Mouse (Mus musculus): Measurements from ENCODE around the gene Foxb1. TPM values are rescaled to one million over a fixed set of nuclear protein-coding genes. Genes with fewer than 3 reads are reported as not detected.

Gene Foxb1
- not detected in 2 replicates for polyA plus RNA-seq (2014; fragmentation: Nextera tagmentation; extraction: Ambion mirVana)

DNA sequence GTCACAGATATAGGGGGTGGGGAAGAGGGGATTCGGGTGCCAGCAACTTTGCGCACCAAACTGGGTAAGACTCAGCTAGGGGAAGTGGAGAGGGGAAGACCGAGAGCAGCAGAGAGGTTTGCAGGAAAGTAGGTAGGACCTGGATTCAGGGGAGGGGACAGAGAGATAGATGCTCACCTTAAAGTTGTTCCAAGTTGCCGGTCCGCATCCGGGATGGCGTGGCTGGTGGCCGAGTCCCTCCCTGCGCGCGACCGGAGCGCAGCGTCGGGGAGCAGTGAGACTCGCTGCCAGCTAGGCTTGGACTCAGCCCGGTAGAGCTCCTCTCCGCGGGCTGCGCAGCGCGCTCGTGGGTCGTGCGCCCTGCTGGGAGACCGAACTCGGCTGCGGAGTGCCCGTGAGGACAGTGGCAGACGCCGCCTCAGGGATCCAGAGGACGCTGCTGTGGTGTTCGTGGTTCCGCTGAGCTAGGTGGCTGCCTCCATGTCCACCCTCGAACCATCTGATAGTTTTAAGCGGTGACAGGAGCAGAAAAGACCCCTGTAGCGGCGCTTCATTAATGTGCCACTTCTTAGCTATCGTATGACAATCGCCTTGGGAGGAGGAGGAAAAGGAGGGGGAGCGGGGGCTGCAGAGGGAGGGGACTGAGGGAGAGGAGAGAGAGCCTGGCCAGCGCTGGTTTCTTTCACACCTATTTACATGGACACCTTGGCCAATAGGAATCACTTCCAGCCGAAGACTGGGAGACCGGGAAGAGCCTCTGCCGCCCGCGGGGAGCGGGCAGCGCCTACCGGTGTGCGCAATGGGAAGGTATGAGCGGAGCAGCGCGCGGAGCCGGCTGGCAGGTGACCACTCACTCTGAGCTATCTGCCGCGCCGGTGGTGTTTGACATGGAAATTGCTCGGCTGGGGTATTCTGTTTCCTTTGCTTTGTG, at the start of gene Foxb1:
Gene Foxb1 (minus strand): TSS at position 570 of the 931 bp plus-strand sequence.
- WGBS, result under 1% methylated on average over 45 of the region's 60 CpGs
- peak within 1 kb of the TSS; percentile 20; the same call in 1 of the 2 replicates for H3K4me2 ChIP-seq (ENCODE audit: low read depth, low read length)
- H3K27me3 ChIP-seq (replicated peaks; ENCODE audit: control insufficient read depth, insufficient read depth, low read length), result peaks cover 100% of the 10 kb centered on the region
- peak within 1 kb of the TSS; percentile 10 for H3K4me3 ChIP-seq (ENCODE audit: low read depth, low read length)
- H3K27ac ChIP-seq (replicated peaks; ENCODE audit: low read depth, low read length), result no peak within 1 kb of the TSS
- H3K9ac ChIP-seq (ENCODE audit: low read depth, low read length), result no peak within 1 kb of the TSS
- H3K9me3 ChIP-seq (ENCODE audit: control insufficient read depth, low read length), result no peaks in the 10 kb centered on the region
- no peak for ATAC-seq (ENCODE audit: low read depth)
- no peaks in the 10 kb centered on the region for H3K4me1 ChIP-seq (ENCODE audit: control insufficient read depth, insufficient read depth, low read length)
- no peaks in the 10 kb centered on the region for H3K36me3 ChIP-seq (ENCODE audit: control insufficient read depth, insufficient read depth, low read length)
- no peak for DNase-seq (ENCODE audit: low spot score)

DNA sequence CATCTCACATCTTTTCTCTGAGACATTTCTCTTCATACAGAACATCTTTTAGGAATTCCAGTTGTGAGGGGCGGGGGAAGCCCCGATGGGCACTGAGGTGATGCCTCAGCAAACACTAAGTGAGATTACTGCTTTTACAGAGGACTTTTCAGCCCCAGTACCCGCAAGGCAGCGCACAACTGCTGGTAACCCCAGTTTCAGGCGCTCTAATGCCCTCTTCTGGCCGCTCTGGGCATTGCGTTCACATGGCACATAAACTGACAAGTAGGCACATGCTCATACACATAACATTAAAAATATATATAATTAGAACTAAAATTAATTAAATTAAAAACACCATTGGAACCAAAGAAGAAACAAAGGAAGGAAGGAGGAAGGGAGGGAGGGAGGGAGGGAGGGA, 29.8 kb upstream of the Foxb1 start:
- WGBS, result 57% methylated on average over 7 of the region's 7 CpGs
- Histone ChIP-seq H3K4me2 (ENCODE audit: low read depth, low read length) (no peak overlapping the region), H3K9me3 (ENCODE audit: control insufficient read depth, low read length) (peaks cover 6% of the 10 kb centered on the region; the same call in 1 of the 2 replicates), H3K27ac (replicated peaks; ENCODE audit: low read depth, low read length) (no peak overlapping the region), H3K9ac (ENCODE audit: low read depth, low read length) (no peak overlapping the region), H3K36me3 (ENCODE audit: control insufficient read depth, insufficient read depth, low read length) (no peaks in the 10 kb centered on the region), H3K27me3 (replicated peaks; ENCODE audit: control insufficient read depth, insufficient read depth, low read length) (no peaks in the 10 kb centered on the region), H3K4me1 (ENCODE audit: control insufficient read depth, insufficient read depth, low read length) (no peaks in the 10 kb centered on the region), H3K4me3 (ENCODE audit: low read depth, low read length) (no peak overlapping the region)
- ATAC-seq (ENCODE audit: low read depth) (no peak), DNase-seq (ENCODE audit: low spot score) (no peak)

DNA sequence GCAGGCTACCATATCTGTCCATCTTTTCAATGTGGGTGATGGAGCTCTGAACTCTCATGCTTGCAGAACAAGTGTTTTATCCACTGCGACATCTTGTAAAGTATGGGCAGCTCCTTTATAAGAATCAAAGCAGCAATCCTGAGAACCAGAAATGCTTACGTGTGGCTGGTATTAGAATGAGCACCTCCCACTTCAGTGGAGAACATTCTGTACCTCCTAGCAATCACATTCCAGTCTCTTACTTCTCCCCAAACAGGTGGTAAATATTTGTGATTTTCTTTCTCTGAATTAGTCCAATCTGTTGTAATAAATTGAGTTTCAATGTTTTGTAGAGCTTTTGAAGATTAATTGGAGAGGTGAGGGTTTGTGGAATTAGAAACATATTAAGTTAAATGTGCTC, 19.3 kb upstream of the Foxb1 start:
- no peak overlapping the region for H3K9ac ChIP-seq (ENCODE audit: low read depth, low read length)
- no peaks in the 10 kb centered on the region for H3K36me3 ChIP-seq (ENCODE audit: control insufficient read depth, insufficient read depth, low read length)
- H3K4me3 ChIP-seq (ENCODE audit: low read depth, low read length), result no peak overlapping the region
- no peak overlapping the region for H3K4me2 ChIP-seq (ENCODE audit: low read depth, low read length)
- 75% methylated on average over 2 of the region's 2 CpGs for WGBS
- no peak overlapping the region for H3K27ac ChIP-seq (replicated peaks; ENCODE audit: low read depth, low read length)
- DNase-seq (ENCODE audit: low spot score) (no peak), ATAC-seq (ENCODE audit: low read depth) (no peak)
- no peaks in the 10 kb centered on the region for H3K9me3 ChIP-seq (ENCODE audit: control insufficient read depth, low read length)
- H3K27me3 ChIP-seq (replicated peaks; ENCODE audit: control insufficient read depth, insufficient read depth, low read length), result 0 out of 2 replicates have a peak, but pooled peaks cover 3% of the 10 kb centered on the region
- no peaks in the 10 kb centered on the region for H3K4me1 ChIP-seq (ENCODE audit: control insufficient read depth, insufficient read depth, low read length)

DNA sequence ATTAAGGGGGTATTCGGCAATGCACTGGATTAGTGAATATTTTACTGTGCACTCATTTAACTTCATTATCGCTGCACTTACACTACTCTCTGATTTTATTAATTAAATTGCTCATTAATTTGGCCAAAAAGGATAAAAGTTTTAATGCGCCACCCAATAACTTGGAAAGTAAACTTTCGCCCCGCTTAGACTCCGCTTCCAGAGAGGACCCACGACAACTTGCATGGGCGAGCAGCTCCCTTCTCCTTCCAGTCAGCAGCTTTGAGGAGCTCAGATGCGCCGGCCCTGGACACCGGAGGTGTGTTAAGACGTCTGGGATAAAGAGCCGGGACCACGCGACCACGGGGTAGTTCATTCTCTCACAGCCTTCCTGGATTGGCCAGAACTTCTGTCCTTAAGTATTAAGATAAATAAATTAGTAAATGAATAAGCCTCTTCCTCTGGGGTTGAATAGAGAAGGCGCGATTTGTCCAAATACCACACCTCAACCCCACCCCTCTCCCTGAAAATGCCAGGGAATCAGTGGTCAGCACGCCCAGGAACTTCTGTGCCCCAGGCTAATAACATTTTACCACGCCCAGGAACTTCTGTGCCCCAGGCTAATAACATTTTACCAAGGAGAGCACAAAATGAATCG, 9.3 kb upstream of the Foxb1 start:
- no peak for ATAC-seq (ENCODE audit: low read depth)
- Histone ChIP-seq H3K9me3 (ENCODE audit: control insufficient read depth, low read length) (no peaks in the 10 kb centered on the region), H3K4me3 (ENCODE audit: low read depth, low read length) (no peak overlapping the region), H3K4me2 (ENCODE audit: low read depth, low read length) (no peak overlapping the region), H3K27me3 (replicated peaks; ENCODE audit: control insufficient read depth, insufficient read depth, low read length) (peaks cover 91% of the 10 kb centered on the region), H3K9ac (ENCODE audit: low read depth, low read length) (no peak overlapping the region), H3K36me3 (ENCODE audit: control insufficient read depth, insufficient read depth, low read length) (no peaks in the 10 kb centered on the region), H3K27ac (replicated peaks; ENCODE audit: low read depth, low read length) (no peak overlapping the region), H3K4me1 (ENCODE audit: control insufficient read depth, insufficient read depth, low read length) (no peaks in the 10 kb centered on the region)
- 7% methylated on average over 21 of the region's 21 CpGs for whole genome bisulfite sequencing
- DNase-seq (ENCODE audit: low spot score), result no peak

DNA sequence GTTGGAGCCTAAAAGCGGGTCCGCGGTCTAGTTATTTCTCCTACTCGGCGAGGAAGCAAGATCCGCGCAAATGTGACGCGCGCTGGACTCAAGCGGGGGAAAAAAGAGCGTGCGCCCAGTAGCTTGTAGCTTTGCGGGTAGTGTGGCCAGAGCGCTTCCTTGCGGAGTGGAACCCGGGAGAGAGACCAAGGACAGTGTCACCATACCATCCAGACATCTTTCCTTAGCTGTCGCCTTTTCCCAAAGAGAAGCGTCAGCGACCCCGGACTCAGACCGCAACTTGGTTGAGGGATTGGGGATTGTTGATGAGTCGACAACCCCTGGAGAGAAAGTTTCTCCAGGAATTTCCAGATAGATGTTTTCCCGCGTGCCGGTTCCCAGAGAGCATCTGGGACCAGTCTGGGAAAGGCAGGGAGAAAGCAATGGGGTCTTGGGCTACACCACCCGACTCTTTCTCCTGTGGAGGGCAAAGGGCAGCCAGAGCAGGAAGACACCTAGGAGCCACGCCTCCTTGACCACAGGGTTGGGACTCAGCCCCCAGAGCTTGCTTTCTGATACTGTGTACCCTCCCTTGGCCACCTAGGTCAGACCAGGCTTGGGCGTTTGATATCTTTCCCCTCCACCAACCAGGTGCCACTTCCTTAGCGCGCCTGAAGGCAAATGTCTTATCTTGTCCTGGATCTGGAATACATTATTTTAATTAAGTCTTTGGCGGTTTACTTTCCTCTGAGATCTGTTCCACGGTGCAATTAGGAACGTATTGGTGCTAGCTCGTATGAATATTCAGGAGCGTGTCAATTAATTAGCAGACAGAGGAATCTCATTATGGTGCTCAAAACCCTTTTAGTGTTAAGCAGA, 8.6 kb upstream of the Foxb1 start:
- H3K4me3 ChIP-seq (ENCODE audit: low read depth, low read length), result no peak overlapping the region
- H3K27me3 ChIP-seq (replicated peaks; ENCODE audit: control insufficient read depth, insufficient read depth, low read length), result peaks cover 99% of the 10 kb centered on the region
- no peaks in the 10 kb centered on the region for H3K36me3 ChIP-seq (ENCODE audit: control insufficient read depth, insufficient read depth, low read length)
- H3K4me1 ChIP-seq (ENCODE audit: control insufficient read depth, insufficient read depth, low read length), result no peaks in the 10 kb centered on the region
- H3K9ac ChIP-seq (ENCODE audit: low read depth, low read length), result no peak overlapping the region
- no peak overlapping the region for H3K4me2 ChIP-seq (ENCODE audit: low read depth, low read length)
- no peaks in the 10 kb centered on the region for H3K9me3 ChIP-seq (ENCODE audit: control insufficient read depth, low read length)
- DNase-seq (ENCODE audit: low spot score), result no peak
- no peak overlapping the region for H3K27ac ChIP-seq (replicated peaks; ENCODE audit: low read depth, low read length)
- under 1% methylated on average over 35 of the region's 36 CpGs for WGBS
- no peak for ATAC-seq (ENCODE audit: low read depth)

DNA sequence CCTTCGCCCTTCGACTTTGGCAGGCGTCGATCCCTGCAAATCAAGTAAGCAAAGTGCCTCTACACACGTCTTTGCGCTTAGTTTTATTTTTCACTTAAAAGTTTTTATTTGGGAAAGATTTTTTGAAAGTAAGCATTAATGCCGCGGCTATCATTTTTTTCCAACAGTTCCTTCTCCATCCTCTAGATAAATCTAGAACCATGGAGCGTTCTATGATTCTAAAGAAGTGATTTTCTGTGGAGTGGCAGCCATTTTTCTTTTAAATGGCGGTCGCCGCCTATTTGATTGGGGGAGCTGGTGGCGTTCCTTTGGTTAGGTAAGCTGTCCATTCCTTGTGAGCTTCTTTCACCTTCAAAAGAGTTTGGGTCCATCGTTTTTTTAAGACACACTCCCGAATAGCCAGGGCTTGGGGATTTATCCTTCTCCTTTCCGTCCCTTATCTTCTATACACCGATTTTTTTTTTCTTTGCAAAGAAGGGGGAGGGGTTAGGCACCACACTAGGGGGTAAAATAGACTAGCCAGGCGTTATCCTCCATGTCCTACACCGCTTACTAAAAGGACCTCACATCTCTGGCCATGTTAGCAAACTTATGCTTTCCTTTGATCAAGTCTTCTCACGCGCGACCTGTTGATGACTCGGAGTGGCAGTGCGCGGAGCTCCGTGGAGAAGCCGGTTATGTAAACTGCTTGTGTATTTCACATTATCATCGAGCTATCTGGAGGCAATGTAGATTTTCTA, 7.6 kb upstream of the Foxb1 start:
- Histone ChIP-seq H3K36me3 (ENCODE audit: control insufficient read depth, insufficient read depth, low read length) (no peaks in the 10 kb centered on the region), H3K4me3 (ENCODE audit: low read depth, low read length) (no peak overlapping the region), H3K9me3 (ENCODE audit: control insufficient read depth, low read length) (no peaks in the 10 kb centered on the region), H3K27ac (replicated peaks; ENCODE audit: low read depth, low read length) (no peak overlapping the region), H3K4me2 (ENCODE audit: low read depth, low read length) (no peak overlapping the region), H3K9ac (ENCODE audit: low read depth, low read length) (no peak overlapping the region), H3K4me1 (ENCODE audit: control insufficient read depth, insufficient read depth, low read length) (no peaks in the 10 kb centered on the region), H3K27me3 (replicated peaks; ENCODE audit: control insufficient read depth, insufficient read depth, low read length) (peaks cover 100% of the 10 kb centered on the region)
- 2% methylated on average over 28 of the region's 28 CpGs for WGBS
- DNase-seq (ENCODE audit: low spot score) (no peak), ATAC-seq (ENCODE audit: low read depth) (no peak)

DNA sequence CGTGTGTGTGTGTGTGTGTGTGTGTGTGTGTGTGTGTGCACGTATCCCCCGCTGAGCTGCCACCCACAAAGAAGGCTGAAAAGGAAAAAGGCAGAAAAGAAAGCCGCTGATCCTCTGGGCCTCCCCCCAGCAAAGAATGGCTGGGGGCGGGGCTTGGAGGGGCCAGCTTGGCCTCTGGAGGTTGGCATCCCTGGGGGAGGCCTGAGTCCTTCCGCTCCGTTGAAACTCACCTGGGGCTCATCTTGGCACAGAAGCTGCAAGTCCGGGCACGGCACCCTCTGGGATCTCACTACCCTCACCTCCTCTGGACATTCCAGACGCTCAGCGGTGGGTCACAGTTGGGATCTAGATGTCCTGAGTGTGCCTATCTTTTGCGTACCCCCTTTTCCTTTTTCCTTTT, 6.7 kb upstream of the Foxb1 start:
- DNase-seq (ENCODE audit: low spot score), result no peak
- WGBS, result 0% methylated on average over 7 of the region's 12 CpGs
- Histone ChIP-seq H3K4me1 (ENCODE audit: control insufficient read depth, insufficient read depth, low read length) (no peaks in the 10 kb centered on the region), H3K9me3 (ENCODE audit: control insufficient read depth, low read length) (no peaks in the 10 kb centered on the region), H3K36me3 (ENCODE audit: control insufficient read depth, insufficient read depth, low read length) (no peaks in the 10 kb centered on the region), H3K27ac (replicated peaks; ENCODE audit: low read depth, low read length) (no peak overlapping the region), H3K4me2 (ENCODE audit: low read depth, low read length) (no peak overlapping the region), H3K4me3 (ENCODE audit: low read depth, low read length) (no peak overlapping the region), H3K9ac (ENCODE audit: low read depth, low read length) (no peak overlapping the region), H3K27me3 (replicated peaks; ENCODE audit: control insufficient read depth, insufficient read depth, low read length) (peaks cover 100% of the 10 kb centered on the region)
- ATAC-seq (ENCODE audit: low read depth), result no peak

DNA sequence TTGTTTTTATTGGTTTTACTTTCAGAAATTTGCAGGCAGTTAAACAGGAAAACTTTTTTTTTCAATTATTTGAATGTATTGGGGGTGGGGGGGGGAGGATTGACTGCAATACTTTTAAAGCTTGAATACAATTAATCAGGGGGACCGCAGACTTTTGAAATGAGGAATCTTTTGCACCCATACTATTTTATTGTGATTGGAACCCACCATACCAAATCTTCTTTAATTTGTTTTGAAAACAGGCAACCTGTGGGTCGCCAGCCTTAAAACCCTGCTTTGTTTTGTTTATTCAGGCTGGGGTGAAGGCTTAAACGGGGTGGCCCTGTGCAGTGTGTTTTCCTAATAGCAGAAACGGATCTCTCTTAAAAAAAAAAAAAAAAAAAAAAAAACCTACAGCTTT, 6.2 kb upstream of the Foxb1 start:
- H3K27me3 ChIP-seq (replicated peaks; ENCODE audit: control insufficient read depth, insufficient read depth, low read length), result peaks cover 100% of the 10 kb centered on the region
- no peaks in the 10 kb centered on the region for H3K36me3 ChIP-seq (ENCODE audit: control insufficient read depth, insufficient read depth, low read length)
- no peak overlapping the region for H3K27ac ChIP-seq (replicated peaks; ENCODE audit: low read depth, low read length)
- no peak overlapping the region for H3K4me3 ChIP-seq (ENCODE audit: low read depth, low read length)
- WGBS, result 1% methylated on average over 4 of the region's 4 CpGs
- H3K4me2 ChIP-seq (ENCODE audit: low read depth, low read length), result no peak overlapping the region
- no peaks in the 10 kb centered on the region for H3K4me1 ChIP-seq (ENCODE audit: control insufficient read depth, insufficient read depth, low read length)
- ATAC-seq (ENCODE audit: low read depth) (no peak), DNase-seq (ENCODE audit: low spot score) (no peak)
- H3K9ac ChIP-seq (ENCODE audit: low read depth, low read length), result no peak overlapping the region
- no peaks in the 10 kb centered on the region for H3K9me3 ChIP-seq (ENCODE audit: control insufficient read depth, low read length)
